Mouse (Mus musculus) lung, postnatal 0 days (tissue): Measurements from ENCODE around the gene Agxt.

Experiments used
- CTCF ChIP-seq: IDR thresholded peaks from 2 replicates; pipeline ENCODE4 v1.5.1; 2016; ENCODE audit warnings: antibody characterized with exemption, mild to moderate bottlenecking
- EP300 ChIP-seq: IDR thresholded peaks from 2 replicates; pipeline ENCODE4 v1.6.1; 2016; ENCODE audit warnings: antibody characterized with exemption, mild to moderate bottlenecking, control low read depth

DNA sequence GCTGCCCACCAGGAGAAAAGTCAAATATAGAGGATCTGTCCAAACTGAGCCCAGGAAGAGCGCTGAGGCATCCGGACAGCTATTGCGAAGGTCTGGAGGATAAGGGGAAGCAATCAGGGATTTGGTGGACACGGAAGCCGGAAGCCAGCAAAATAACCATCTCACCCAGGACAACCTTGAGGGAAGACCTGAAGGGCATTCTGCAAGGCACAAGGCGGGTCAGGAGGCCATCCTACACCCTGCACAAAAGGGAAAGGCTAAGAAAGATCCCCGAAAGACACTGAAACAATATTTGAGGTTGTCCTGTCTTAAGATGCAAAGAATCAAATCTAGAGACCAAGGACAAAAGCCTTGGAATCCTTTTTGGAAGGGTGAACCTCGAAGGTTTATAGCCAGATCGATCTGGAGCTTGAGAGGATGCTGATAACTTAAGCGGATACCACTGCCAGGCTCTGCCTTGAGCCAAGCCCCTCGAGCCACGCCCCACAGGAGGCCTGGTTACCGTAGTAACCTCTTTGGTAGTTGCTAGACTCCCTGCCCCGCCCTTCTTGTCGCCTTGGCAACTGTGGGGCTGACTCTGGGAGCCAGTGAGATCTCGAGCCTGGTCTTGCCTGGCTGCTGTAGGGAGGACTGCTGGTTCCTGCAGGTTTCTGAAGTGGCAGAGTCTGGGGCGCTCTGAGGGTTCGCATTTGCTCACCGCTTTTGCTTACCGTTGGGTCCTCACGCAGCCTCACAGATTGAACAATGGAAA, 20.2 kb upstream of the Agxt start:
- TF ChIP-seq EP300 (no peak), CTCF (no peak)
